Mouse (Mus musculus): ENCODE measurements around the gene Cep295nl. TPM values are rescaled to one million over a fixed set of nuclear protein-coding genes. Genes with fewer than 3 reads are reported as not detected.

Cep295nl gene
- total RNA-seq, 4 experiments from 2014 or later = 0.98 to 3.2 (median 1.5) TPM

GRCm38 (mm10) chr11:118355205-118355604 lies 12.9 kb upstream of the Cep295nl start:
- DNase-seq (ENCODE audit: low spot score in 2 of 2) = peak; percentile 75 to 85

- no peak for DNase-seq (ENCODE audit: low spot score in 2 of 2)
Observed at GRCm38 (mm10) chr11:118354636-118355191, 12.4 kb upstream of the Cep295nl start.

GRCm38 (mm10) chr11:118349494-118349893 lies 7.2 kb upstream of the Cep295nl start:
- no peak for DNase-seq (ENCODE audit: low spot score in 2 of 2)

- DNase-seq (ENCODE audit: low spot score in 2 of 2) = no peak
Observed at GRCm38 (mm10) chr11:118348877-118349276, 6.6 kb upstream of the Cep295nl start.

GRCm38 (mm10) chr11:118348419-118348818 lies 6.1 kb upstream of the Cep295nl start:
- DNase-seq (ENCODE audit: low spot score in 2 of 2) = no peak

- no peak for DNase-seq (ENCODE audit: low spot score in 2 of 2)
Observed at GRCm38 (mm10) chr11:118347911-118348310, 5.6 kb upstream of the Cep295nl start.

GRCm38 (mm10) chr11:118347391-118347790 lies 5.1 kb upstream of the Cep295nl start:
- DNase-seq (ENCODE audit: low spot score in 2 of 2) = no peak

GRCm38 (mm10) chr11:118346395-118347096 lies 4.2 kb upstream of the Cep295nl start:
- no peak for DNase-seq (ENCODE audit: low spot score in 2 of 2)

GRCm38 (mm10) chr11:118345693-118346092 lies 3.4 kb upstream of the Cep295nl start:
- no peak for DNase-seq (ENCODE audit: low spot score in 2 of 2)

GRCm38 (mm10) chr11:118343629-118344028 lies 1.3 kb upstream of the Cep295nl start:
- no peak for DNase-seq (ENCODE audit: low spot score in 2 of 2)

GRCm38 (mm10) chr11:118337491-118338168 lies 4.7 kb downstream of the Cep295nl start:
- DNase-seq (ENCODE audit: low spot score in 2 of 2) = peak in 1 of 2 experiments; percentile 73

GRCm38 (mm10) chr11:118333431-118333830 lies 8.9 kb downstream of the Cep295nl start:
- no peak for DNase-seq (ENCODE audit: low spot score in 2 of 2)

- no peak for DNase-seq (ENCODE audit: low spot score in 2 of 2)
Observed at GRCm38 (mm10) chr11:118332376-118332775, 9.9 kb downstream of the Cep295nl start.

- no peak for DNase-seq (ENCODE audit: low spot score in 2 of 2)
Observed at GRCm38 (mm10) chr11:118330777-118331176, 11.5 kb downstream of the Cep295nl start.

- DNase-seq (ENCODE audit: low spot score in 2 of 2) = no peak
Observed at GRCm38 (mm10) chr11:118330361-118330760, 11.9 kb downstream of the Cep295nl start.

GRCm38 (mm10) chr11:118328947-118329346 lies 13.4 kb downstream of the Cep295nl start:
- DNase-seq (ENCODE audit: low spot score in 2 of 2) = no peak

GRCm38 (mm10) chr11:118328511-118328910 lies 13.8 kb downstream of the Cep295nl start:
- DNase-seq (ENCODE audit: low spot score in 2 of 2) = no peak

- DNase-seq (ENCODE audit: low spot score in 2 of 2) = peak; percentile 74 to 91
Observed at GRCm38 (mm10) chr11:118326991-118327971, 15.0 kb downstream of the Cep295nl start.

- DNase-seq (ENCODE audit: low spot score in 2 of 2) = no peak
Observed at GRCm38 (mm10) chr11:118326491-118326890, 15.8 kb downstream of the Cep295nl start.

GRCm38 (mm10) chr11:118324541-118324940 lies 17.8 kb downstream of the Cep295nl start:
- DNase-seq (ENCODE audit: low spot score in 2 of 2) = no peak

GRCm38 (mm10) chr11:118323974-118324373 lies 18.3 kb downstream of the Cep295nl start:
- no peak for DNase-seq (ENCODE audit: low spot score in 2 of 2)
